Mouse (Mus musculus): ENCODE measurements around the gene Gm10518.

DNA sequence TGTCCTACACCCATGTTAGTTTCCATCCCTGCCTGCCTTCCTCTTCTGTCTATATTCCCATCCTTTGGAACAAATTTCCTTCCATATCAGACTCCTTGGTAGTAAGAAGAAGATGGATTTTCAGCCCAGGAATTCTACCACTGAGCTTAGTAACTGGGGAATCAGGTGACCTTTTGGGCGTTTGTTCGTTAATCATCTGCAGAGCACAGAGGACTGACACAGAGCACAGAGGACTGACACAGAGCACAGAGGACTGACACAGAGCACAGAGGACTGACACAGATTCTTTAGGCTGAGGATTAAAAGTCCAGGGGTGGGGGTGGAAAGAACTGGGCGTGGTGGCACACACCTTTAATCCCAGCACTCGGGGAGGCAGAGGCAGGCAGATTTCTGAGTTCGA lies 2.6 kb downstream of the Gm10518 start:
- TF ChIP-seq CTCF (IDR thresholded peaks at IDR 0.05; ENCODE audit: low read depth, low read length) (no peak), GATA1 (IDR thresholded peaks at IDR 0.05; ENCODE audit: borderline replicate concordance, low read length) (no peak)

All from G1E (cell line).